Mouse (Mus musculus) hindbrain, embryonic 13.5 days (tissue): ENCODE measurements at regions not wholly inside any gene's neighbourhood (a gene's known extent, or its start where the extent isn't known, plus 50 kb on each side); places are given as distances from the start of the nearest gene placed in this dataset.
"Not testable (repeated sequence)": the region's sequence is repeated elsewhere in the genome, so short reads cannot be mapped to it uniquely, and the experiment has no call there.

Experiments
- ATAC-seq: fragments of 200-750 bp; cut with Nextera tagmentation; 2 replicates; pipeline ENCODE4 v1.8.0; 2017; ENCODE audit warnings: moderate TSS enrichment; ENCODE audit not compliant: low FRiP score
- H3K27ac ChIP-seq: fragments of 300-500 bp; sonication (generic); 2 replicates; pipeline ENCODE4 v1.5.1; 2015; ENCODE audit warnings: inconsistent platforms, mild to moderate bottlenecking, moderate library complexity
- H3K27me3 ChIP-seq: fragments of 300-500 bp; sonication (generic); 2 replicates; pipeline ENCODE4 v1.6.1; 2015; ENCODE audit warnings: mild to moderate bottlenecking, inconsistent platforms
- H3K36me3 ChIP-seq: fragments of 300-500 bp; sonication (generic); 2 replicates; pipeline ENCODE4 v1.6.1; 2015; ENCODE audit warnings: mild to moderate bottlenecking, inconsistent platforms
- H3K4me1 ChIP-seq: fragments of 300-500 bp; sonication (generic); replicated peaks from 2 replicates; pipeline ENCODE4 v1.6.1; 2015; ENCODE audit warnings: inconsistent platforms
- H3K4me2 ChIP-seq: fragments of 300-500 bp; sonication (generic); 2 replicates; pipeline ENCODE4 v1.6.1; 2015; ENCODE audit warnings: inconsistent platforms, mild to moderate bottlenecking, moderate library complexity
- H3K4me3 ChIP-seq: fragments of 300-500 bp; sonication (generic); 2 replicates; pipeline ENCODE4 v1.5.1; 2015; ENCODE audit warnings: mild to moderate bottlenecking, inconsistent platforms
- H3K9ac ChIP-seq: fragments of 300-500 bp; sonication (generic); 2 replicates; pipeline ENCODE4 v1.6.1; 2015; ENCODE audit warnings: mild to moderate bottlenecking, inconsistent platforms
- H3K9me3 ChIP-seq: fragments of 300-500 bp; sonication (generic); 2 replicates; pipeline ENCODE4 v1.6.1; 2016; ENCODE audit warnings: inconsistent platforms
- WGBS: fragments of 180-500 bp; shearing (Covaris S2); methylation state at CpG from one replicate; pipeline ENCODE4 v1.1.7; 2015; 5-methylcytosine and 5-hydroxymethylcytosine counted together

- Histone ChIP-seq H3K27ac (no peak overlapping the region), H3K36me3 (no peaks in the 10 kb centered on the region), H3K9me3 (no peaks in the 10 kb centered on the region), H3K4me3 (no peak overlapping the region), H3K27me3 (no peaks in the 10 kb centered on the region), H3K4me1 (peaks cover 4% of the 10 kb centered on the region; the same call in 1 of the 2 replicates), H3K4me2 (no peak overlapping the region), H3K9ac (no peak overlapping the region)
- 82% methylated on average over 3 of the region's 3 CpGs for WGBS
- no peak for ATAC-seq
These were observed 133.3 kb upstream of the Max start for GRCm38 (mm10) chr12:77094999-77095915.

GRCm38 (mm10) chr12:77094168-77094567, 132.2 kb upstream of the Max start:
- ATAC-seq: no peak
- Histone ChIP-seq H3K4me2 (no peak overlapping the region), H3K27me3 (no peaks in the 10 kb centered on the region), H3K9ac (no peak overlapping the region), H3K36me3 (no peaks in the 10 kb centered on the region), H3K27ac (no peak overlapping the region), H3K4me1 (peaks cover 4% of the 10 kb centered on the region; the same call in 1 of the 2 replicates), H3K4me3 (no peak overlapping the region), H3K9me3 (no peaks in the 10 kb centered on the region)
- 84% methylated on average over 7 of the region's 7 CpGs for WGBS

GRCm38 (mm10) chr12:77092741-77093140, 130.7 kb upstream of the Max start:
- Histone ChIP-seq H3K27ac (no peak overlapping the region), H3K9ac (no peak overlapping the region), H3K4me1 (peaks cover 4% of the 10 kb centered on the region; the same call in 1 of the 2 replicates), H3K36me3 (no peaks in the 10 kb centered on the region), H3K9me3 (no peaks in the 10 kb centered on the region), H3K4me2 (no peak overlapping the region), H3K4me3 (no peak overlapping the region), H3K27me3 (no peaks in the 10 kb centered on the region)
- 55% methylated on average over 3 of the region's 3 CpGs for WGBS
- ATAC-seq: no peak

GRCm38 (mm10) chr12:77092143-77092542, 130.1 kb upstream of the Max start:
- H3K9me3 ChIP-seq: no peaks in the 10 kb centered on the region
- WGBS: 86% methylated on average over 2 of the region's 2 CpGs
- ATAC-seq: no peak
- no peak overlapping the region for H3K9ac ChIP-seq
- no peak overlapping the region for H3K27ac ChIP-seq
- H3K4me2 ChIP-seq: no peak overlapping the region
- H3K36me3 ChIP-seq: no peaks in the 10 kb centered on the region
- H3K4me3 ChIP-seq: no peak overlapping the region
- peaks cover 4% of the 10 kb centered on the region; the same call in 1 of the 2 replicates for H3K4me1 ChIP-seq
- H3K27me3 ChIP-seq: no peaks in the 10 kb centered on the region

- WGBS: 87% methylated on average over 2 of the region's 2 CpGs
- Histone ChIP-seq H3K27me3 (no peaks in the 10 kb centered on the region), H3K27ac (no peak overlapping the region), H3K4me3 (no peak overlapping the region), H3K9me3 (no peaks in the 10 kb centered on the region), H3K9ac (no peak overlapping the region), H3K36me3 (no peaks in the 10 kb centered on the region), H3K4me2 (no peak overlapping the region), H3K4me1 (peaks cover 4% of the 10 kb centered on the region; the same call in 1 of the 2 replicates)
- ATAC-seq: no peak
These were observed 129.7 kb upstream of the Max start for GRCm38 (mm10) chr12:77091700-77092099.

GRCm38 (mm10) chr12:77090525-77090924, 128.5 kb upstream of the Max start:
- H3K9ac ChIP-seq: no peak overlapping the region
- H3K4me2 ChIP-seq: no peak overlapping the region
- H3K9me3 ChIP-seq: no peaks in the 10 kb centered on the region
- no peaks in the 10 kb centered on the region for H3K36me3 ChIP-seq
- no peak overlapping the region for H3K4me3 ChIP-seq
- H3K27ac ChIP-seq: no peak overlapping the region
- WGBS: 89% methylated on average over 3 of the region's 3 CpGs
- H3K4me1 ChIP-seq: peaks cover 4% of the 10 kb centered on the region; the same call in 1 of the 2 replicates
- H3K27me3 ChIP-seq: no peaks in the 10 kb centered on the region
- ATAC-seq: no peak

- Histone ChIP-seq H3K27me3 (no peaks in the 10 kb centered on the region), H3K9me3 (no peaks in the 10 kb centered on the region), H3K36me3 (no peaks in the 10 kb centered on the region), H3K4me1 (peaks cover 4% of the 10 kb centered on the region; the same call in 1 of the 2 replicates), H3K27ac (no peak overlapping the region), H3K4me3 (no peak overlapping the region), H3K4me2 (no peak overlapping the region), H3K9ac (no peak overlapping the region)
- 93% methylated on average over 6 of the region's 6 CpGs for WGBS
- ATAC-seq: no peak
These were observed 127.8 kb upstream of the Max start for GRCm38 (mm10) chr12:77089624-77090278.

- no peak for ATAC-seq
- H3K4me2 ChIP-seq: no peak overlapping the region
- H3K4me1 ChIP-seq: peaks cover 4% of the 10 kb centered on the region; the same call in 1 of the 2 replicates
- H3K27me3 ChIP-seq: no peaks in the 10 kb centered on the region
- H3K36me3 ChIP-seq: no peaks in the 10 kb centered on the region
- WGBS: 85% methylated on average over 2 of the region's 2 CpGs
- H3K9me3 ChIP-seq: no peaks in the 10 kb centered on the region
- H3K4me3 ChIP-seq: no peak overlapping the region
- no peak overlapping the region for H3K9ac ChIP-seq
- H3K27ac ChIP-seq: no peak overlapping the region
These were observed 126.5 kb upstream of the Max start for GRCm38 (mm10) chr12:77088452-77088851.

- H3K4me3 ChIP-seq, H3K4me1 ChIP-seq, H3K27me3 ChIP-seq, H3K36me3 ChIP-seq, H3K4me2 ChIP-seq, H3K27ac ChIP-seq, H3K9ac ChIP-seq, ATAC-seq, H3K9me3 ChIP-seq: not testable (repeated sequence)
- 100% methylated on average over 1 of the region's 1 CpGs for WGBS
These were observed 124.9 kb upstream of the Max start for GRCm38 (mm10) chr12:77086931-77087330.

GRCm38 (mm10) chr12:77085894-77086293, 123.9 kb upstream of the Max start:
- H3K9ac ChIP-seq: no peak overlapping the region
- ATAC-seq: no peak
- H3K36me3 ChIP-seq: no peaks in the 10 kb centered on the region
- H3K27me3 ChIP-seq: no peaks in the 10 kb centered on the region
- H3K27ac ChIP-seq: no peak overlapping the region
- no peaks in the 10 kb centered on the region for H3K9me3 ChIP-seq
- no peaks in the 10 kb centered on the region for H3K4me1 ChIP-seq
- H3K4me2 ChIP-seq: no peak overlapping the region
- H3K4me3 ChIP-seq: no peak overlapping the region
- 82% methylated on average over 5 of the region's 5 CpGs for WGBS

GRCm38 (mm10) chr12:77085244-77085643, 123.2 kb upstream of the Max start:
- no peak overlapping the region for H3K4me3 ChIP-seq
- no peak overlapping the region for H3K9ac ChIP-seq
- no peaks in the 10 kb centered on the region for H3K27me3 ChIP-seq
- H3K9me3 ChIP-seq: no peaks in the 10 kb centered on the region
- H3K27ac ChIP-seq: no peak overlapping the region
- WGBS: 91% methylated on average over 7 of the region's 7 CpGs
- H3K36me3 ChIP-seq: no peaks in the 10 kb centered on the region
- no peak overlapping the region for H3K4me2 ChIP-seq
- no peaks in the 10 kb centered on the region for H3K4me1 ChIP-seq
- no peak for ATAC-seq

- H3K9me3 ChIP-seq: no peaks in the 10 kb centered on the region
- H3K9ac ChIP-seq: no peak overlapping the region
- no peak overlapping the region for H3K4me2 ChIP-seq
- no peak overlapping the region for H3K27ac ChIP-seq
- WGBS: 90% methylated on average over 5 of the region's 5 CpGs
- no peak overlapping the region for H3K4me3 ChIP-seq
- H3K36me3 ChIP-seq: no peaks in the 10 kb centered on the region
- no peak for ATAC-seq
- H3K27me3 ChIP-seq: no peaks in the 10 kb centered on the region
- no peaks in the 10 kb centered on the region for H3K4me1 ChIP-seq
These were observed 122.7 kb upstream of the Max start for GRCm38 (mm10) chr12:77084744-77085143.
